Mouse (Mus musculus) liver, embryonic 14.5 days (tissue): ENCODE measurements around the gene Nudt5.

ENCODE experiments used
- CTCF ChIP-seq: IDR thresholded peaks from 2 replicates; pipeline ENCODE4 v1.5.1; 2016; ENCODE audit warnings: antibody characterized with exemption, low read depth, control low read depth
- EP300 ChIP-seq: IDR thresholded peaks from 2 replicates; pipeline ENCODE4 v1.6.1; 2016; ENCODE audit warnings: antibody characterized with exemption, low read depth

GRCm38 (mm10) chr2:5869746-5870145, 24.9 kb downstream of the Nudt5 start:
- no peak for TF ChIP-seq CTCF
- TF ChIP-seq EP300 = no peak
